Mouse (Mus musculus): ENCODE results near the gene Ttc27.
"Not testable (repeated sequence)": the region's sequence is repeated elsewhere in the genome, so short reads cannot be mapped to it uniquely, and the experiment has no call there.

Ttc27 gene

DNA sequence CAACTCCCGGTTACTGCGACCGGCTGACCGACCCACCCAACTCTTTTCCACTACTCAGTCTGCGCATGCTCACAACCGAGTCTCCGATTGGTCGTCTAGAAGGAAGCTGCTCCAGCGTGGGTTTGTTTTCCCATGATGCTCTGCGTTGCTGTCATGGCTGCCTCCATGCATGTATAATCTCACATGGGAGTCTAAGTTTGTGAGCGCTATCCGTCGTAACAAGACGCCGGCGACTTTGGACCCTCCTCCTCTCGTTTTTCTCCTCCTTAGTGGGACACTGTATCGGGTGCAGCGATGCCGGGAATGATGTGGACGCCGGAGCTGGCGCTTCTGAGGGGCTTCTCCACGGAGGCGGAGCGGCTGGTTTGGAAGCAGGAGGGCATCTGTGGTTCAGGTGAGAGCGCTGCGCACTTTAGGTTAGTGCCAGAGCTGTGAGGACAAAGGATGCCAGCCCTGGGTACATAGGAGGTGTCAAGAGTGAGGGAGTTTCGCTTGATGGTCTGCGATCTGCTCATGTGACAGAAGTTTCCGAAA is at the start of gene Ttc27:
Gene Ttc27, plus strand, starts transcription at position 115 of the 534 bp plus-strand sequence.
- DNase-seq (ENCODE audit: low spot score): peak; percentile 95

DNA sequence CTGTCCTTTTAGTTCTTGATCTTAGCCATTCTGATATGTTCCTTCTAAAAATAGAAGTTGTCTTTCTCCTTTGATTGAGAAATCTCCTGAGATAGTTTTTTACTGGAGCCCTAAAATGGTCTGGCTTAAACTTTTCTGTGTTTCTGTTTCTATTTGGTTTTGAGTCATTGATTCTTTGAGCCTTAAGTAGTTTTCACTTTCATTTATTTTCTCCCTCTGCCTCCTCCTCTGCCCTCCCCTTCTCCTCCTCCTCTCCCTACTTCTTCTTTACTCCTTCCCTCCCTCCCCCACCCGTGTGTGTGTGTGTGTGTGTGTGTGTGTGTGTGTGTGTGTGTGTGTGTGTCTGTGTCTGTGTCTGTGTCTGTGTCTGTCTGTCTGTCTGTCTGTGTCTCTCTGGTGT is 49.5 kb upstream of the Ttc27 start:
- no peak for DNase-seq (ENCODE audit: low spot score)

DNA sequence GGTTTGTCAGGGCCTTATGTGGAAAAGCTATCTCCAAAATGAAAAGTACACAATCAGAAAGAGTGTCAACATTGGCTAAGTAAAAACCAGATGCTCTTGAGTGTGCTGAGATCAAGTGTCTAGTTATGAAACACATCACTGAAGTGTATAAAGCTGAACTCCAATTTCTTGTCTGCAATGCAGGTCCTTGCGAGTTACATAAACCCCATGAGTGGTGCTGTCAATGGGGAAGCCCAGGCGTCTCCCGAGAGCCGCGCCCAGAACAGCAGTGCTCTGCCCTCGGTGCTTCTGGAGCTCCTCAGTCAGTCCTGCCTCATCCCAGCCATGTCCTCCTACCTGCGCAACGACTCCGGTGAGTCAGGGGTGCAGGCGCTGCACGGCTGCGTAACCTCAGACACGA is 47.5 kb upstream of the Ttc27 start:
- no peak for DNase-seq (ENCODE audit: low spot score)

DNA sequence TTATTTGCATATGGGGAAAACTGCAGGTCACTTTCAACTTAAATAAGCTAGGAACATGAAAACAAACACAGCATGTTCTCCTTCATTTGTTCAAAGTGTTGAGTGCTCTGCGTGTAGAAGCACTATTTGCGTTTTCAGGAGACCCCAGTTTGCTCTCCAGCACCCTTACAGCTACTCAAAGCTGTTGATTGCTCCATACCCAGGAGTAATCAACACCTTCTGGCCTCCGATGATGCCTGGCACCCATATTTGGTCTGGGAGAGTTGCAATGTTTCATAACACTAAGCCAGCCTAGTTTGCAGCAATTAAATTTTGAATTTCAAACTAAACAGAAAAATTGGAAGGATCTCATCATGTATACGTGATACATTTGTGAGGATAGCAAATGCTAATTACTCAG is 45.1 kb upstream of the Ttc27 start:
- DNase-seq (ENCODE audit: low spot score): no peak

DNA sequence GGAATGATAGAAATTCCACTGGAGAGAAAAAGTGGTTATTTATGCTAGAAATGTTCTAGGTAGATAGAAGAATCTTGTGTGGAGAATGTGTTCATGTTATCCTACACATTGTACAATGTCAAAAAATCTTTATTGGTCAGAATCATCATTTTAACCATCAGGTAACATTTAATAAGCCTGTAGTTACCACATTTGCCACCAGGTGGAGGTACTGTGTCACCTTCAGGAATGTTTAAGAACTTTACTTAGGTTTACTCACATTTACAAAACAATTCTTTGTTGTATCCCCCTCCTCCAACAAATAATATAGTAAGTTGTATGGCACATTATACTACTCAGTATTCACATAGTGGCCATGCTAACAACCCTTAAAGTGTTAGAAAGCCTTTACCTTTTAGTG is 44.3 kb upstream of the Ttc27 start:
- DNase-seq (ENCODE audit: low spot score): no peak

DNA sequence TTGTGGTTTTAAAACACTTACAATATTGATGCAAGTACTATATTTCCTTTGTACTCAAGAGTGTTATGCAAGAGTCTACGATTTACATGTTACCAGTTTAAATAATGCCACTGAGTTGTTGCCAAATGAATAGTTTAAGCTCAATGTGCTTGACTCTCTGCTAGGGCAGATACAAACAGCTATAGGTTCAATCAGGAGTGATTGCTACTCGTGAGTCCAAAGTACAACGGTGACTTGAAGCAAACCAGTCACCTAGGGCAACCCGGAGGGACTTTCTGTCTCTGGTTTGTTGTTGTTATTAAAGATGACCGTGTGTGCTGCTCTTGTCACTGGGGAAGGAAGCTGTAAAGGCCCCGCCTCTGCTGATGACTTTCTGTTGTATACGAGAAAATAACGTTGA is 39.5 kb upstream of the Ttc27 start:
- no peak for DNase-seq (ENCODE audit: low spot score)

DNA sequence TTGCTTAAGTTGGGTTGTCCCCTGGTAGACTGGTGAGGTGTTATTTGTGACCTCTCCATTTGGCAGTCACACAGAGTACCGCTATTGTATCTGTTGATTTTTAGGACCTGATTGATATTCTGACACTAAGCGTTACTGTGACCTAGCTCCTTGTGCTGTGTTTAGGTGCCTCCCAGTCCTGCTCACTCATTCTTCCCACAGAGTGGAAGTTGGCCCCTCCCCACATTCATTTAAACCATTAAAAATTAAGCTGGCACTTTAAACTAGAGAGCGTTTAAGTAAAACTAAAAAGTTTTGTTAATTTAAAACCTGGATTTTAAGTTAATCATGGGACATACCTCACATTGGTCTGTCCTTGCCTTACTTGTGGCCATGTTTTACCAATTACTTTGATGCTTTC is 32.6 kb upstream of the Ttc27 start:
- no peak for DNase-seq (ENCODE audit: low spot score)

DNA sequence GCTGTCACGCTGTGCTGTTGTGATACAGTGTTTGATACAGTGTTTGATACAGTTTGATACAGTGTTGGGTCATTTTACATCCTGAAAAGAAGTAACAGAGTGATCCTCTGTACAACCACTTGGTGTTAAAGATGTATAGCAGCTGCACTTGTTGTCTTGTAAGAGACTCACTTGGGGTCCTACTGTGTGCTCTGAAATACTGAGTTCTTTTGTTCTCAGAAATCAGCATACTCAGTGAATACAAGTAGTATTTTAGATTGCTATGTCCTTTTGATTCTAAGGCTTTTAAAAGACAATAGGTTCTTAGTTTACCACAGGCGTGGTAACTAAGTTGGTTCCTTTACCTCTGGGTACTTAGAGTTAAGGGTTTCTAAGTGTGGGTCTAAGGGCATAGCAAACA is 29.0 kb upstream of the Ttc27 start:
- DNase-seq (ENCODE audit: low spot score): no peak

DNA sequence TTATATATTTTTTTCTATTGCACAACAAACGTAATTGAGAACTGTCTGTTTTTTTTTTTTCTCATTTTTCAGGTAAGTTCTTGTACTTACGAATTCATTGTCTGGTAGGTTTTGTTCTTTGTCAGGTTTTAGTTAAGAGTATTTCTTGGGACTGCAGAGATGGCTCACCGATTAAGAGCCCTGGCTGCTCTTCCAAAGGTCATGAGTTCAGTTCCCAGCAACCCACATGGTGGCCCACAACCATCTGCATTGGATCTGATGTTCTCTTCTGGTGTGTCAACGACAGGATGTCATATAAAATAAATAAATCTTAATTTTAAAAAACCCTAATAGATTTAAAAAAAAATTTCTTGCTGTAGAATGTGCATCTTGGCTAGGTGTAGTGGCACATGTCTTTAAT is 28.1 kb upstream of the Ttc27 start:
- no peak for DNase-seq (ENCODE audit: low spot score)

DNA sequence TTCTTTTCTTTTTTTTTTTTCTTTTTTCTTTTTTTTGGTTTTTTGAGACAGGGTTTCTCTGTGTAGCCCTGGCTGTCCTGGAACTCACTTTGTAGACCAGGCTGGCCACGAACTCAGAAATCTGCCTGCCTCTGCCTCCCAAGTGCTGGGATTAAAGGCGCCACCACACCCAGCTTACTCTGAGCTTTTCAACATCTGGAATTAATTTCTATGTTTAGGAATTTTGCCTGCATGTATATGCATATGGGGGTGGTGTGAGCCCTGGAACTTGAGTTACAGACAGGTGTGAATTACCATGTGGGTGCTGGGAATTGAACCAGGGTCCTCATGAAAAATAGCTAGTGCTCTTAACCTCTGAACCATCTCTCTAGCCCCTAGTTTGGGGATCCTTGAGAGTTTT is 15.9 kb upstream of the Ttc27 start:
- not testable (repeated sequence) for DNase-seq (ENCODE audit: low spot score)

DNA sequence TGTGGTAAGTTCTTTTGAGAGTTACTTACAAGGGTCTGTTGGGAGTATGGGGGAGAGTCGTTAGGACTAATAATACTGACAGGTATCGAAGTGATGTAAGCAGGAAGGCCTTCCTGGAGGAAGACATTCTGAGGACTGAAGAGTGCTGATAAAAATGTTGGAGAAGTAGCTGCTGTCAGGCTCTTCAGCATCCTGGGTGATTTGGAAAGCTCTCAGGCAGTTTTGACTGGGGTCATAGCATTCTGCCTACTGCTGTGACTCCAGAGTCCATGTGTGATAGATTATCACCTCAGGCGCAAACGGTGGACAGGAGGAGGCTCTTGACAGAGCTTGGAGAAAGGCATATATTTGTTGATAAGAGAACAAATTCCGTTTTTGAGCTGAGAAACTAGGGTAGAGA is 12.1 kb upstream of the Ttc27 start:
- no peak for DNase-seq (ENCODE audit: low spot score)

DNA sequence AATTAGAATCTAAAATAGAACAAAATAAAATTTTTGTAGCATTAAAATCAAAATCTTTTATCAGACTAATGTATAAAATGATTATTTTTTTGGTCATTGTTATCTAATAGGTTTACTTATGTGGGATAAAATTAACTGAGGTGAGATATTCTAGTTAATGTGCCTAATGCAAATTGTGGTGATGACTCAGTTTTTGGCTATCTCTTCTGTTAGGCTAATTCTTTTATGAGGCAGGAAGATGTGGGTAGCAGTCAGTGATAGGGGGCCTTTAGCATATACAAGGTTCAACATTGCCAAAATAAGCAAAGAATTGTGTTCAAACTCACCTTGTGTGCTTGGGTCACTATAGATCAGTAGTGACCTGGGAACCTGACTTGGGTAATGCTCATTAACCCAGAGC is 10.9 kb upstream of the Ttc27 start:
- DNase-seq (ENCODE audit: low spot score): no peak

DNA sequence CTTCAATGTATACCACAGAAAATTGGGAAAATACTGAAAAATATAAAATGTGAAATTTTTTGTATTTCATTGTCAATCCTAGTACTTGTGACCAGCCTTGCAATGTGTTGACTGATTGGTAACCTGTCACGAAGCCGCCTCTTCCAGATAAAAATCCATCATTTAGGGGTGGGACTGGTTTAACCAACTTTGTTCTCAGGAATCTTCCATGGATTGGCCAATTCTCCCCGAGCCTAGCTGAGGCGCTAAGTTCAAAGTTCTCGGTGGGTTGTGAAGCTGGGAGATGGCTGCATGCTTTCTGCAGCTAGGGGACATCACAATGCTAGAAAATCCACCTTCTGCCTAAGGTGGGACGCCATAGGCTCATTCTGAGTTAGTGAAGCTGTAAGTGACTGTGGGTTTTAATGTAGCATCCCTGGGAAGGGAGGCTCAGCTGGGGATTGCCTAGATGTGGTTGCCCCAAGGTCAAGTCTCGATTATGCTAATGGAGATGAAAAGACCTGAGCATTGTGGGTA is 9.8 kb upstream of the Ttc27 start:
- no peak for DNase-seq (ENCODE audit: low spot score)

DNA sequence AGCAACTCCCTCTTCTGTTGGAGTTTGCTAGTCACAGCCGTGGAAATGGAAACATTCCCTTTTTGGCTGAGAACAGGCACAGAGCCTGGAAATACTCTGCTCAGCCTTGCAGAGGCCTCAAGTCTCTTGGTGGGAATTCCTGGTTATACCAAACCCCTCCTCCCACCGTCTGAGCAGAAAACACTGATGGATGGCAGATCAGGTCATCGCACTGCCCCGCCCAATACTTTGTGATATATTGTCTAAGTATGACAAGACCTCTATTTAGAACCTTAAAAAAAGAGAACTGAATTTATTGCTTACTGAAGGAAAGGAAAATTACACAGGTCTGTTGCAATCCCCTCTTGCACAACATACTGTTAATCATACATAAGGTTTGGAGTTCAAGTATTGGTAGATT is 6.8 kb upstream of the Ttc27 start:
- no peak for DNase-seq (ENCODE audit: low spot score)

DNA sequence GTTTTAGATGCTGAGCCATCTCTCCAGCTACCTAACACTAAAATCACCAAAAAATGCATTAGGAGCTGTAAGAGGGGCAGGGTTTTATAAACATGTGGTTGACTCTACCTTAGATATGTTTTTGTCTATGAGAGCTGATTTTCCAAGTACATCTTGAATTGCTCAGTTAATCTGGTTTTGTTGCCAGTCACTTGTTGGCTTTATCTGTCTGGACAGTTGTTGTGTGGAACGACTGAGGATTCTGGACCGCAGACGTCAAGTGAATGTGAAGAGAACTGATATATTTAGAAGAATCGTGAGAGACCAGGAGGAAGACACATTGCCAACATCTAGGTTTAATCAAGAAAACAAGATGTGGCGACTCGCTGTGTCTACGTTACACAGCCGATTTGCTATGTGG is 5.9 kb upstream of the Ttc27 start:
- DNase-seq (ENCODE audit: low spot score): no peak

DNA sequence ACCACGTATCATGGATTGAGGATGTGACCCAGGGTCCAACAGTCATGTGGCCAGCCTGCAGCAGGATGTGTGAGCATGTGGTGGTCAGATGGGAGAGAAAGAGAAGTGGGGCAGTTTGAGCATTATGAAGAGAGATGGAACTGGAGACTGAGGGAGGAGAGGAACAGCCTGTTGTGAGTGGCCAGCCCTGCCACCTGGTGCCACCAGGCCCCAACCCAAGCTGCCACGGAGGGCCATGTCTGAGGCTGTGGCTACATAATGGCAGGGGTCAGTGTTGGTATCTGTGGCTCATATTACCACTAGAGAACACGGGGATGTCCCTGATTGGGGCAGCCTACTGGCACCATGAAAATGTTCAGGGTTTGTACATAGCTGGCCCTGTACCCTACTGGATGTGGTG is 2.4 kb upstream of the Ttc27 start:
- no peak for DNase-seq (ENCODE audit: low spot score)

DNA sequence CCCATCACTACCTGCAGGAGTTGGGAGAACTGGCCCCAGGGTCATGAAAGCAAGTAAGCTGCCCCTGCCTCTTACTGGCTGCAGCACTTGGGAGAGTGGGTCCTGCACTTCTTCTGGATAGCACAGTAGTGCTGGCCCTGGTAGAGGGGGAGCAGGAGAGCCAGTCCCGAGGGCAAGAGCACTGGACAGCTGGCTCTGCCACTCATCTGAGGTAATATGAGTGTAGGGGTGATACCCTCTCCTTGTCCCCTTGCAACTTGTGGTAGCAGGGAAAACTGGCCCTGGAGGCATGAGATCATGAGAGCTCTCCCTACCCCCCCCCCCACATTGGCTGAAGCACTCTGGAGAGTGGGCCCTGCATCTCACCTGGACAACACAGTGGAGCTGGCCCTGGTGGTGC is 1.8 kb upstream of the Ttc27 start:
- DNase-seq (ENCODE audit: low spot score): no peak

DNA sequence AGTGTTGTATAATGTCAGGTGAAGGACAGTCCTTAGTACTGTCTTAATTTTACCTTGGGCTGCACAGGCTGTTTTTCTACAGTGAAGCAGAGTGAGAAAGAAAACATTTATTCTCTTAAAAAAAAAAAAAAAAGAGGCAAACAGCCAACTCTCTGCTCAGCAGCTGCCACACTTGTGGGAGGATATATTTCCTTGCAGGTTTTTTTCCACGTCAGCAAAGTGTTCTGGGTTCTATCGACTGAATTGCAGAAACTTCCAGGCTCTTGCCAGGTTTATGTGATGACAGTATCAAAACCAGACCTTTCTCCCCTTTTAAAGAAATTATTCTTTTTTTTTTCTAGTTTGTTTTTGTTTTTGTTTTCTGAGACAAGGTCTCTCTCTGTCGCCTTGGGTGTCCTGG is 889 bp upstream of the Ttc27 start:
- DNase-seq (ENCODE audit: low spot score): no peak

DNA sequence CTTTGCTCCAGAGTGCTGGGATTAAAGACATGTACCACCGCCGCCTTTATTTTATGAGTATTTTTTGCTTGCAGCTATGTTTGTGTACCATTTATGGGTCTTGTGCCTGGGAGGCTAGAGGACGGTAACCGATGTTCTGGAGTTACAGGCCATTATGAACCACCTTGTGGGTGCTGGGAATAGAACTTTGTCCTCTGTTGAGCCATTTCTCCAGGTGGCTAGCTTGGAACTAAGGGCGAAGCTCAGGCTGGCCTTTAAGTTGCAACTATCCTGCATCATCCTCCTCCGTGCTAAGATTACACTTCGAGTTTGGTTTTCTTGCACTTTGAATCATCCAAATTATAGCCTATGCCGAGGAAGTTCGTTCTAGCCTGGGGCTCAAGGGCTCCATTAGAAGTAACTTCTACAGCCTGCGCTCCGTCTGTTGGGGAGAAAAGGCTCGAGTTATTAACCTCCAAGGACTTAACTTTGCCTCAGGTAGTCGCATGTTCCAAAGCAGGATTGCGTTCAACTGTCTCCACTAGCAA is 378 bp upstream of the Ttc27 start:
- no peak for DNase-seq (ENCODE audit: low spot score)

DNA sequence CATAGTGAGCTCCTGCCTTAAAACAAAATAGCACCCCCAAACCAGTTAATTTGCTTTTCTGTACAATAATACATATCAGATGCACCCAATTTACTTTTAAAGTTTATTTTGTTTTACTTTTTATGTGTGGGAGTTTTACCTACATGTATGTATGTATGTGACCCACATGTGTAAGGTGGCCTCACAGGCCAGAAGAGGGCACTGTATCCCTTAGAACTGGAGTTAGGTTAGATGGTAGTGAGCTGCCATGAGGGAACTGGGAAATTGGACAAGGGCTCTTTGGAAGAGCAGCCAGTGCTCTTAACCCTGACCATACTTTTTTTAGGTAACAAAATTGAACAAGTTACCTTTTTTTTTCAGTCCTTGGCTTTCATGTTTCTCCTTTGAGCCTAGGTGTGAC is 15.3 kb downstream of the Ttc27 start:
- no peak for DNase-seq (ENCODE audit: low spot score)

DNA sequence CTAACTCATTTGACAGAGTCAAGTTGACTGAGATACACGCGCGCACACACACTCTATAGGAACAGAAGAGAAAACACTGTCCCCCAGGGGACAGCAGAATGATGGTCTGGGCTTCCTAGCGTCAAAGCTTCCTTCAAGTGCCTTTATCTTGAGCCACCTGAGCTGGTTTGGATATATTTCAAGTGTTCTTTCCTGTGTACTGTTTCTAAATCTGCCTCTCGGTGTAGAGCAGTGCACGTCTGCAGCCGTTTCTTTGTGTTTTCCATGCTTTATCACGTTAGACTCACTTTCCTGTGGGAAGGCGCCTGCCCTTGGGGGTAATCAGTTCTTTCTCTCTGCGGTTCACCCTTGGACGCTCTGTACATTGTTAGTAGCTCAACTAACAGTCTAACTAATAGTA is 17.9 kb downstream of the Ttc27 start:
- DNase-seq (ENCODE audit: low spot score): no peak

DNA sequence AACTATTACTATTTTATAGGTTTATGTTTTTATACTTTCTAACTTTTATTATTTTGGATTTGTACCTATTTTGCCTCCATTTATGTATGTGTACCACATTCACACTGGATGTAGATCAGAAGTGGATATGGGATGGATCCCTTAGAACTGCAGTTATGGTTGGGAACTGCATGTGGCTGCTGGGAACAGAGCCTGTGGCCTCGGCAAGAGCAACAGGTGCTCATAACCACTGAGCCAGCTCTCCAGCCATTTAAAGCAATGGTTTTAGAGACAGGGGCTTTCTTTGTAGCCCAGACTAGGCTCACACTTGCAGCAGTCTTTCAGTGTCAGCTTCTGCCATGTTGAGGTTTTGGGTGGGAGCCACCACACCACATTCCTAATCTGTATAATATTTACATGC is 32.1 kb downstream of the Ttc27 start:
- no peak for DNase-seq (ENCODE audit: low spot score)

DNA sequence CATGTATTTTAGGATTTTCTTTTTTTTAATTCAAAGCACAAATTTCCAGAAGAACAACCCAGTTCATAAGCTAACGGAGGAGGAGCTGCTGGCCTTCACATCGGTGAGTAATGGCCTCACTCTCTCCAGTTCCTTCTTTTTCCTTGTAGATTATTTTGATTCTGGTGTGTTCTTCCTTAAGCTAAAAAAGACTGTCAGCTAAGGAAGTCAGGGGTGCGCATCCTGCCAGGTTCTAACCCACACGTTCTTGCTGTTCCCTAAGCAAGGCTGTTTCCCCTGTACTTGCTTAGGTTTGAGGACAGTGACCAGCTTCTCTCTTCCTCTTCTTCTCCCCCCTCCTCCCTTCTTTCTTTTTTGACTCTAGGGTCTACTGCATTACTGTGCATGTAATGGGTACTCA is 33.5 kb downstream of the Ttc27 start:
- DNase-seq (ENCODE audit: low spot score): no peak

DNA sequence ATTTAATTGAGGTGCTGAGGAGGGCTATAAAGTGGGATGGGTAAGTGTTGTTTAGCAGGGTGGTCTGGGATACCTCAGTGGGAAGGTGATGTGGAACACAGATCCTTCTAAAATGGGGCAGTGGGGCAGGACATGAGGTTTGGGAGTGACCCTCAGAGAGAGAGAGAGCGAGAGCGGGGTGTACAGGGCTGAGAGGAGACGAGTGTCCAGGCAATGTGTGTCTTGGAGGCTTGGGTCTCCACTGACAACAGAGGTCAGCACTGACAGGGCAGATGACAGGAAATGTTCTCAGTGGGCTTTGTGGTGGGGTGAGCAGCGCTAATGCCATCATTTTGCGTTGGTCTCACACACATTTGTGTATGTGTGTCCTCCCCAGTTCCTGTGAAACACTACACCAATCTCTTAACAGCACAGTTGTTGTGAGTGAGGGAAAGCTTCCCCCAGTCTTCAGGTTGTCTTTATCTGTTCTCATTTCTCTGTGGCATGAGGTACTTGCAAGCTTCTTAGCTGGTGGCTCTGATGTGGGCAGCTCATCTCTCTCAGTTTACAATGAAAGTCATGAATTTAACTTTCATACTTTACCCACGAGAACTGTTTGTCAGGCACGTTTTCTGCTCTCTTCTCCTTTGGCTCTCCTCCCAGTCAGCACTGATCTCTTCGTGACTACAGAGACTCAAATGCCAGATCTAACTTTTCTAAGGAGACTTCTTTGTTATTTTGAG is 35.5 kb downstream of the Ttc27 start:
- no peak for DNase-seq (ENCODE audit: low spot score)

Data from ovary, postnatal 14 days (tissue).